In the genomic region with DNA sequence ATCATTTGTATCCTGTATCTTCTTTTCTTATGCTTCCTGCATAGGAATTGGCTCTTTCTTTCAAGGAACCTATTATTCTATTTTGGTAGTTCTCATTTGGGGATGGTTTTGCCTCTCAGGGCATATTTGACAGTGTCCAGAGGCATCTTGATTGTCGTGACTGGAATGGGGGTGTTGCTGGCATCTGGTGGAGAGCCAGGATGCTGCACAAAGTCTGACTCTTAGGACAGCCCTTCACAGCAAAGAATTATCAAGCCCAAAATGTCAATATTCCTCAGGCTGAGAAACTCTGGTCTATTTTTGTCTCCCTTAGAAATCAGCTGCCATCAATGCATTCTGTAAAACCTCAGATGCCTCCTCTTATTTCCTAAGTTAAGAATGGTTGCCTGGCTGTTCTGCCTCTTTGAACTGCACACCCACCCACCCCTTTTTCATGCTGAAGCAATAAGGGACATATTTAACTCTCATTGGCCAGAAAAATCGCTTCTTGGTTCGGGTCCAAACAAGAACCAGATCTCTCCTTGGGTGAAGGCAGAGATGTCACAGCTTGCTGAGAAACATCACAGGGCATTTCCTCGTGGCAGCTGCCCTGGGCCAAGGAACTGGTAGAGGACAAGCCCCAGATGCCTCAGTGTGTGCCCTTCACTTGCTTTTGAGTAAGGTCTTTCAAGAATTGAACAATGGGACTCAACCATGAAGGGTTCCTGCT, we compare ENCODE assay signal across 13 mouse cellular contexts.
DNase-seq lines count a peak whose midpoint lies in the region; ATAC-seq and TF ChIP-seq lines count a peak whose summit lies in the region.
"Had no signal": no experiment of that assay in that cellular context is flagged by ENCODE, and none has a peak within 500 bp of the region (broad histone marks: within the 10 kb centered on the region; RNA-seq: fewer than 3 reads in every experiment).

No protein-coding gene starts in this region.

- intact Hi-C loops in heart, adult 2 months (cut with DNase I), result no loop called here
- intact Hi-C loops in left cerebral cortex, postnatal 25 days (cut with DNase I), result no loop called here
- intact Hi-C loops in left cerebral cortex, postnatal 36 days (cut with DNase I), result no loop called here

- no peaks in the 10 kb centered on the region for H3K27me3 ChIP-seq in heart, adult 2 months (ENCODE audit: control insufficient read depth, insufficient read depth, low read length)
- H3K27me3 ChIP-seq in lung, embryonic 15.5 days, result no peaks in the 10 kb centered on the region
- H3K27me3 ChIP-seq: embryonic facial prominence, embryonic 15.5 days; forebrain, embryonic 15.5 days; midbrain, embryonic 12.5 days had no signal

- H3K4me3 ChIP-seq in heart, adult 2 months, result no peak overlapping the region
- no peak overlapping the region for H3K4me3 ChIP-seq in lung, embryonic 15.5 days
- H3K4me3 ChIP-seq: embryonic facial prominence, embryonic 15.5 days; forebrain, embryonic 15.5 days; midbrain, embryonic 12.5 days had no signal

- DNase-seq in heart, adult 2 months, result no peak
- DNase-seq in heart, adult 18-20 months, result no peak
- DNase-seq in left cerebral cortex, postnatal 25 days (ENCODE audit: low spot score in 2 of 2), result peak; percentile 11 to 19
- DNase-seq in left cerebral cortex, postnatal 36 days (ENCODE audit: low spot score in 2 of 2), result no peak
- peak; percentile 58 to 72 for DNase-seq in lung, postnatal 4 days
- DNase-seq in spleen, postnatal 36 days (ENCODE audit: low spot score in 2 of 2), result no peak
- DNase-seq: cerebellum, adult 18-20 months; gastrocnemius, postnatal 10 days; right cerebral cortex, postnatal 25 days had no signal

- H3K27ac ChIP-seq in heart, adult 2 months, result no peak overlapping the region
- H3K27ac ChIP-seq in lung, embryonic 15.5 days, result peak overlapping the region; percentile 3
- H3K27ac ChIP-seq: embryonic facial prominence, embryonic 15.5 days; forebrain, embryonic 15.5 days; midbrain, embryonic 12.5 days had no signal

- H3K36me3 ChIP-seq in heart, adult 2 months (ENCODE audit: control insufficient read depth, insufficient read depth, low read length), result no peaks in the 10 kb centered on the region
- H3K36me3 ChIP-seq in lung, embryonic 15.5 days, result no peaks in the 10 kb centered on the region
- H3K36me3 ChIP-seq: embryonic facial prominence, embryonic 15.5 days; forebrain, embryonic 15.5 days; midbrain, embryonic 12.5 days had no signal

- H3K9ac ChIP-seq in heart, adult 2 months (ENCODE audit: low read depth, low read length), result no peak overlapping the region
- no peak overlapping the region for H3K9ac ChIP-seq in lung, embryonic 15.5 days
- H3K9ac ChIP-seq: embryonic facial prominence, embryonic 15.5 days; forebrain, embryonic 15.5 days; midbrain, embryonic 12.5 days had no signal

- WGBS in heart, adult 2 months, result 54% methylated on average over 4 of the region's 4 CpGs
- 56% methylated on average over 4 of the region's 4 CpGs for WGBS in lung, embryonic 15.5 days

- no peak for TF ChIP-seq EP300 in heart, adult 2 months (IDR thresholded peaks at IDR 0.05; ENCODE audit: insufficient read depth, low read depth, low read length)

- peaks cover 2% of the 10 kb centered on the region; the same call in 1 of the 2 replicates for H3K4me1 ChIP-seq in heart, adult 2 months (ENCODE audit: control insufficient read depth, insufficient read depth, low read length)
- H3K4me1 ChIP-seq in lung, embryonic 15.5 days, result peaks cover 21% of the 10 kb centered on the region; the same call in 1 of the 2 replicates
- H3K4me1 ChIP-seq: forebrain, embryonic 15.5 days; midbrain, embryonic 12.5 days had no signal

- no peak overlapping the region for H3K4me2 ChIP-seq in lung, embryonic 15.5 days
- H3K4me2 ChIP-seq: embryonic facial prominence, embryonic 15.5 days; forebrain, embryonic 15.5 days; midbrain, embryonic 12.5 days had no signal

- ATAC-seq in lung, embryonic 15.5 days (ENCODE audit: borderline replicate concordance, extremely low read depth, low FRiP score, low TSS enrichment), result peak; percentile 65; the same call in 1 of the 2 replicates
- ATAC-seq: forebrain, embryonic 15.5 days had no signal

- H3K9me3 ChIP-seq in lung, embryonic 15.5 days, result no peaks in the 10 kb centered on the region
- H3K9me3 ChIP-seq: embryonic facial prominence, embryonic 15.5 days; forebrain, embryonic 15.5 days; midbrain, embryonic 12.5 days had no signal

- no peaks in the 10 kb centered on the region for H3K79me2 ChIP-seq in heart, adult 2 months (replicated peaks; ENCODE audit: control insufficient read depth, insufficient read depth, low read length)

- TF ChIP-seq POLR2A in heart, adult 2 months (IDR thresholded peaks at IDR 0.05; ENCODE audit: insufficient read depth, low read depth, low read length), result no peak

- peak; percentile 17; the same call in 1 of the 2 replicates for TF ChIP-seq CTCF in heart, adult 2 months (IDR thresholded peaks at IDR 0.05)

Comparison
In these comparisons a context has a peak if more than half of its experiments do, and no peak if none do; other contexts are left out.
1. DNase-seq: peak in left cerebral cortex, postnatal 25 days (2 of 2) and lung, postnatal 4 days (2 of 2); none in heart, adult 2 months (0 of 2), heart, adult 18-20 months (0 of 2), left cerebral cortex, postnatal 36 days (0 of 2) and spleen, postnatal 36 days (0 of 2).